Mouse (Mus musculus) activated CD4-positive, CD25-positive, alpha-beta regulatory T cell, adult 9 weeks (primary cell): ENCODE results near the gene Ldoc1. TPM values are rescaled to one million over a fixed set of nuclear protein-coding genes. Genes with fewer than 3 reads are reported as not detected.

Source experiments
- polyA plus RNA-seq: library from polyadenylated mRNA; unstranded; fragments of 100-300 nt; shearing (Covaris generic); gene quantifications from one replicate; pipeline ENCODE4 v1.2.1, GENCODE M21; 2017

Gene Ldoc1
- polyA plus RNA-seq = not detected

DNA sequence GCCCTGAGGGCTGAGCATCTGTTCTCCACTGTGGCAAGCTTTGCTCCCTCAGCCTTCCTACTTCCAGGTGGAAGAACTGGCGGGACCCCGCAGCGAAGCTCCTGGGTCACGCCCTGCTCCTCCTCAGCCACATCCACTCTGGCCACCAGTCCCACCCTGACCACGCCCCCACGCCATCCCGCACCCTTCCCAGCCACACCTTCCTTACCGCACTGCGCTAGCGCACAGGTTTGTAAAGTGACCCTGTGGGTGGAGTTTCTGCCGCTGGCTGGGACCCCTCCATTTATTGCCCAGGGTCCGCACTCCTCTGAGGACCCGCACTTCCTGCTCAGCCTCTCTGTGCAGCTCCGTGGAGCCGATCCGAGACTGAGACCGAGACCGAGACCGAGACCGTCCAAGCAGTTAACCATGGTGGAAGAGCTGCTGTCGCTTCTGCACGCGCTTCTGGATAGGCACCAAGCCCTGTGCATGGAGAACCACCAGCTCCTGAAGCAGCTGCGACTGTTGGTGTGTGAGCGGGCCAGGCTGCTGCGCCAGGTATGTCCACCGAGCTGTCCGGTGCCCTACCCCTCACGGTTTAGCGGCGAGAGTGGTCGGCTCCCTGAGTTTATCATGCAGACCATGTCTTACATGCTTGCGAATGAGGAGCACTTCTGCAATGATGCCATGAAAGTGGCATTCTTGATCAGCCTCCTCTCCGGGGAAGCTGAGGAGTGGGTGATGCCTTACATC lies at the start of gene Ldoc1:
TSS of gene Ldoc1 (plus strand) at position 196 of the 732 bp plus-strand sequence.

